Mouse (Mus musculus) right cerebral cortex, postnatal 14 days (tissue): Measurements from ENCODE around the gene Exoc4.
A peak's percentile ranks its signal among the peaks of the same experiment; 100 is the strongest.

ENCODE experiments used
- DNase-seq: peaks from one replicate; pipeline ENCODE4 v3.0.0; 2022

Exoc4 gene

DNA sequence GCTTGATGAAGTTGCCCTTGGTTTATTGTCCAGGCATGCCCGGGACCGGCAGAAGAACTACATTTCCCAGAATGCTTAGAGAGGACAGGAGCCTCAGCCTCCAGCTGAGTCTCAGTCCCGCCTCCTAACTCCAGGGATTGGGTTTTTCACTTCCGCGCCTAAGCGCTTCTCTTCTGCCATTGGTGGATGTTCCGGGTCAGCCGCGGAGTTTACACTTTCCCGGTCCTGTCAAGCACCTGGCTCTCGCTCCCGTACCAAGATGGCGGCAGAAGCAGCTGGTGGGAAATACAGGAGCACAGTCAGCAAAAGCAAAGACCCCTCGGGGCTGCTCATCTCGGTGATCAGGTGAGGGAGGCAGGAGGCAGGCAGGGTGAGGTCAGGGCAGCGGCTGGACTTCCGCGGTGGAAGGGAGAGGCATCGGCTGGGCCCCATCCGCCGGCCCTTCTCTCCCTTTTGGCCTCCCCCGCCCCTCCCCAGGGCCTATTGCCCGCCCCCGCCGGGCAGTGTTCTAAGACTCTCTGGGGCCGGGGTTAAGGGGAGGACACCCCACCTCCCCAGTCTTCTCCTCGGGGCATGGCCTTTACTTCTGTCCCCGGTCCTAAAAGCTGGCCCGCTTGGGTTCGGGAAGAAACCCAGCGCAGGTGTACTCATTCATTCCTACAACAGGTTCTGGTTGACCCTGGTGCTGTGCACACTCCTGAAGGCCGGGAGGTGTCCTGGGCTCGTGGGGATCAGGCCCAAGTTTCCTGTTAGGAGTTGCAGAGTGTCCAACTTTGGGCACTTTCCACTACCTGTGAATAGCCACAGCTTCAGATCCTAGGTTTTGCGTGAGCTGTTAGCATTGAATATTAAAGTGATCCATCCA is at the start of gene Exoc4:
TSS of gene Exoc4 (plus strand) at position 192 of the 865 bp plus-strand sequence.
- DNase-seq = peak; percentile 91

GRCm38 (mm10) chr6:33218780-33219179 is 30.1 kb upstream of the Exoc4 start:
- DNase-seq = no peak

DNA sequence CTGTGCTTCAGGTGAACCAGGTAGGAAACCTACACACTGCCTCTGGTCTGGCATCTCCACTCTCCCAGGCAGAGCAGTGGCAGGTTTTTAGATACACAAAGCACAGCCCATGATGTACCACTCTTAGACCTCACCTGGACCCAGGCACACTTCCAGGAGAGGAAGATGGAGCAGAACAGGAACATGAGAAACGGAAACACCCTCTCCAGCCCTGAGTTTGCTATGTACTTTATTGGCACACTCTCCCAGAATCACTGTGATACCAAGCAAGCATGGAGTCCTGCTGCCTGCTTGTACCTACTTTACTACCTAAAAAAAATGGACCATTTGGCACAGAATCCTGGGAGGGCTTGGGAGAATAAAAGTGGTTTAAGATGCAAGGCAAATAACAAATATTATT is 22.2 kb upstream of the Exoc4 start:
- no peak for DNase-seq

DNA sequence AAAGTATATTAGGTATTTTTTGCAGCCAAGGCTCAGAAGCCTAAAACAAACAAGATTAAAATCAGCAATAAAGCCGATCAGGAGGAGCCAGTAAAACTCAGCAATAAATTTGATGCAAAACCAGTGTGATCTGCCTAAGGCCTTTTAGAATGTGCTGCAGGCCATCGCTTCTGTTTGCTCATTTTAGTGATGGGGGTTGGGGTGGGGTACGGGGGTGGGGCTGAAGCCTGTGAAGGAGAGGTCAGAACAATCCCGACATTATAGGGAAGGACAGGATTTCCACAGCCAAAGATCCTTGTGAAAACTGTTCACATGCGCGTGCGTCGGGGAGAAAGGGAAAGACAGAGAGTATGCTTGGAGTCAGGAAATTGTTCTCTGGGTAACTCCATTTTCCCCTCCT is 21.5 kb upstream of the Exoc4 start:
- DNase-seq = no peak

DNA sequence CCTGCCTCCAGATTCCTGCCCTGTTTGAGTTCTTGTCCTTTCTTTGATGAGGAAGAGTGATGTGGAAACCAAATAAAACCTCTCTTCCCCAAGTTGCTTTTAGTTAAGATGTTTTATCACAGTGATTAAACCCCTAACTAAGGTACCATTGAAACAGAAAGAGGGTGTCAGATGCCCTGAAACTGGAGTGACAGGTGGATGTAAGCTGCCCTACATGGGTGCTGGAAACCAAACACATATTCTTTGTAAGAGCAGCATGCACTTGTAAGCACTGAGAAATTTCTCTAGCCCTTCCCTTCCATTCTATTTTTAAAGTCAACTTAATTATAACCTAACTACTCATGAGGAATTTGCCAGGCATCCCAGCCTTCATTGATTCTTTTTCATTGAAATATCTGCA is 7.6 kb upstream of the Exoc4 start:
- no peak for DNase-seq

GRCm38 (mm10) chr6:33244546-33244945 is 4.3 kb upstream of the Exoc4 start:
- DNase-seq = no peak

DNA sequence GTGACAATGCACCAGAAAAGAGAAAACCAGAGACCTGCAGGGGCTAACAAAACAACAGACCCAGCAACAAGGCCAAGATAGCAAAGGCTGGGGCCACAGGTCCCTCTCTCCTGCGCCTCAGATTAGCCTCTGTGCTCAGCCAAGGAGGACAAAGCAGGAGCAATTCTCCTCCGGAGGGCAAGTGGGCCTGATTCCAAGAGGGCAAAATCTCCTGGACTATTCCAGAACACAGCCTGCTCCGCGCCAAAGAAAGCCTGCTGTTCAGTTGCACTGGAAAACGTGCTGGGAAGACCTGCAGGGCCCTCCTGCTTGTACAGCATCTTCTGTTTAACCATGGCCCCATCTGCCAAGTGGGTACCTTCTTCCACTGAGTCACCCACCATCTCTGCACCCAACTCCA is 1.7 kb upstream of the Exoc4 start:
- DNase-seq = no peak

DNA sequence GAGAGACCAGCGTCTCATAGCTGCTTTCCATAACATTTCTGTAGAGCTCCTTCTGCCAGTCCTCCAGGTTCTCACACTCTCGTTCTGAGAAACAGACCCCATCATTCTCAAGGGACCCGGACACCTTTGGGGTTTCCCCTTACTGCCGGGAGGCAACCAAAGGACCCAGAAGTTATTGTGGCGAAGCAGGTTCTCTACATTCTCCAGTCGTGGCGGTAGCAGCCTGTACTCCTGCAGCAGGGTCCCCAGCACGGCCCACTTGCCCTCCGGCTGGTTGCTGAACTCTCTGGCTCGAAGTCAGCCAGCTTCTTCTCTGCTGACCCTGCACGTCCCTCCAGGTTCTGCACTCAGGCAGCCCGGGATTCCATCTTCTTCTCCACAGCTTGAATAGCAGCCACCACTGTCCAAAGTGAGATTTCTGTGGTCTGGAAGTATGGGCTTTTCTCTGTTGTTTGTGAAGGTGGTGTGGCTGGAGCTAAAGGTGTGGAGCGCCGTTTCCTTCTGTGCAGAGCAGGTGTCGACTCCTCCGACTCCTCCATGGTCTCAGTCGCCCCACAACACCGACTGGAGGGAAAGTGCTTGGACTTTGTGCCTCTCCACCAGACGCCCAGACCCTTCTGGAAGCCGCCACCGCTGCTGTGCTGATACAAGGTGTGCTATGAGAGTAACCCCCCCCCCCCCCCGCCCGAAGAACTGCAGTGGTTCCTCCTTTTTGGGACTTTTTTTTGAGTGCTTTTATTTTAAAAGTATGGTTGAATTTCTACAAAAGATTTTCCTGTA is 1.1 kb upstream of the Exoc4 start:
- no peak for DNase-seq

DNA sequence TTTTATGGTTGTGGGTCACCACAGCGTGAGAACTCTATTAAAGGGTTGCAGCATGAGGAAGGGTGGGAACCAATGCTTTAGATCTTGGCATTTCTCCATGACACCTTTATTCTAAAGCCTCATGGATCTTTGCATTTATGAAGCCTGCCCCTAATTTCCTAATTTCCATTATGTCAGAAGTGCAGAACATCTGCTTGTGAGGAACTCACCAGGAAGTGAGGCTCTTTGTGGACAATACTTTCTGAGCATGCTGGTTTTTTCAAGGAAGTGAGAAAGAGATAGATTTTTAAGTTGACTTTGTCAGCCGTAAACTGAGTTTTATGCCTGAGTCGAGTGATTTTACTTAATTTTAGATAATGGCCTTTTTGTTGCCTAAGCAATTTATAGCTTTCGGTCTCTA is 7.8 kb downstream of the Exoc4 start:
- DNase-seq = no peak

- DNase-seq = no peak
These were observed 8.3 kb downstream of the Exoc4 start for GRCm38 (mm10) chr6:33257076-33257789.

DNA sequence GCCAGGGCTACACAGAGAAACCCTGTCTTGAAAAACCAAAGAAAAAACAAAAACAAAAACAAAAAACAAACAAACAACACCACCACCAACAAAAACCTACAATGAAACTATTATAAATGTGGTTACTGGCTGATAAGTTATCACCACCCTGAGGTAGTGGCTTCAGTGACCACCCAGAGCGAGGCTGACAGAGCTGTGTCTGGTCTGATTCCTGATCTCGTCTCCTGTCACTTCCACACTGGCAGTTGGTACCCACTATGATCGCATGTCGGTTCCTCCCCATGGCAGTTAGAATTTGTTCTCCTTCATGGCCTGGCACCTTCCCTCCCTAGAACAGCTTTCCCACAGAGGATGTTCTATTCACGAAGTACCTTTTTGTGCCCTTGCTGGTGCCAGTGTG is 11.0 kb downstream of the Exoc4 start:
- DNase-seq = no peak

DNA sequence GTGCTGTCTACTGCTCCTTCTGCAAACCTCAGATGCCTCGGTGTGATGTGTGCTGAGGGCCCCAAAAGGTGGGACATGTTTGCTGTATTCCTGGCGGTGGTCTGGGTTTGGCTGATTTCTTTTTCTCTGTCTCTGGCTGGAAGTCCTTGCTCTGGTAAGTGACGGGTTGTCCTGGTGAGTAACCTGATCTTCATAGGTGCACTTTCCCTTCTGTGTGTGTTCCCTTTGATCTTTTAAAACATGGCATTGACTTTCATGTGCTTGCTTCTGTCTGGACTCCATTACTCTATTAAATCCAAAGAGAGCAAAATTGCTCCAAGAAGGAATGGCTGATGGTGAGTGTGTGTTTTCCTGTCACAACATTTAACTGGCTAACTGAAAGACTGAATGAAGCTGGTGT is 12.7 kb downstream of the Exoc4 start:
- no peak for DNase-seq

DNA sequence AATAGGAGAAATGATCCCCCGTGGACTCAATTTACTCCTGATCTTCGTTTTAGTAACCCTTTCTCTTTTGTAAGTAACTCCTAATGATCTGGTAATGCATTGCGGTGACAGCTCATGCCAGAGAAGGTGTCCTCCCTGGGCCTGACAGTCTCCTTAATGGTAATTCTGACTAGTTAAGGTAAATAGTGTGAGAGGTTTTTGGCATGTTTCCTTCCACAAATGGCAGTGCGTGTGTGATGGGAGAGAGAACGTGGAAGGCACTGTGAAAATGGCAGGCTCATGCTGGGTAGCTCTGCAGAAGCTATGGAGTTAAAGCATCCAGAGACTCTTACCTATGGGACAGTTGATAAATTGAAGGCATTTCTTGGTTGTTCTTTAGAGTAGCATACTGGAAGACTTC is 15.1 kb downstream of the Exoc4 start:
- DNase-seq = no peak

DNA sequence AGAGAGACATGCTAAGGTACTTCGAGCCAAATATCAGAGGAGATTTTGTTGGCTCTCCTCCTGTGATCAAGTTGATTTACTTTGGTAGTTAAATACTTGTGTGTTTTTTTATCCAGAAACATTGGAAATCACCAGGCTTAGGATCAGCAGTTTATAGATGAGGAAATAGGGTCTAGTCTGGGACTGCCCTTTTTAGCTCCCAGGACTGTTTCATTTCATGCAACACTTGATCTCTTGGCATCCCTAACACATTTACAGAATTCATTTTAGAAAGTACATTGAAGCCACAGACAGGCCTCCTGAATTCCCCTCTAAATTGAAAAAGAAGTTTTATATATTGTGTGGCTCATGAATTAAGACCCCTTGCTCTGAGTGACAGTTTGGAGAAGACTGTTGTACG is 15.5 kb downstream of the Exoc4 start:
- no peak for DNase-seq

- DNase-seq = no peak
These were observed 18.7 kb downstream of the Exoc4 start for GRCm38 (mm10) chr6:33267571-33267970.

DNA sequence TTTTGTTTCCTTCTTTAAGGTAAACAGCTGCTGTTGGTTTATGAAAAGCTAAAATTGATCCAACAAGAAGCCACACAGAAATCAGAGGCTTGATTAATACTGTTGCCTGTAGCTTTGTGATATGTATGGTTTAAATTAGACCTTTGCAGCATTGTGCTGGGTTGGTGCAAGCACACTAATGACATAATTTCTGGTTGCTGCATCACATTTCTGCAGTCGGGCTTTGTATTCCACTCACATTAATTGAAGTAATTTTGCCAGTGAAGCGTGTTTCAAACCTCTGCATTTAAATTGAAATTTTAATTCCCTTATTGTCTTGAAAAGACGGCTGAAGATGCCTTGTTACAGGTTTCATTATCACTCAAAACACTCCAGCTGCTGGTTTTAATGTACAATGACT is 34.6 kb downstream of the Exoc4 start:
- no peak for DNase-seq

GRCm38 (mm10) chr6:33283936-33284335 is 35.1 kb downstream of the Exoc4 start:
- DNase-seq = no peak

GRCm38 (mm10) chr6:33286376-33286775 is 37.5 kb downstream of the Exoc4 start:
- no peak for DNase-seq

GRCm38 (mm10) chr6:33294626-33295025 is 45.7 kb downstream of the Exoc4 start:
- no peak for DNase-seq

DNA sequence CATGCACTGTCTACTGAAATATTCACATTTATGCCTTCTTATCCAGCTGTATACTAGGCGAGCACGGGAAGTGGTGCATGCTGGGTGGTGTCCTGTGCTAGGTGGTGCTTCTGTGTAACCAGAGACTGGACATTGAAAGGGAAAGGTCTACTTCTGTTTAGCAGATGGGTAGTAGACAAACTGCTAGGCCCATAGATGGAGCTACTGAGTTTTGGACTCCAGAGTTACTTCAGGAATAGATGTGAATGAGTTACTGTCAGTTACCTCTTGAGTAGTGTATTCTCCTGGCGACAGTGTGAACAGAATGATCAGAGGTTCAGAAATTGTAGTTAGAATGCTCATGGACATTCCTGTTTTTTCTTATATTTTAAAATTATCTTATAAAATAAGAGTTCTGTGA is 48.7 kb downstream of the Exoc4 start:
- DNase-seq = no peak

- DNase-seq = no peak
These were observed 49.9 kb downstream of the Exoc4 start for GRCm38 (mm10) chr6:33298768-33299167.

GRCm38 (mm10) chr6:33305996-33306395 is 57.1 kb downstream of the Exoc4 start:
- DNase-seq = no peak

DNA sequence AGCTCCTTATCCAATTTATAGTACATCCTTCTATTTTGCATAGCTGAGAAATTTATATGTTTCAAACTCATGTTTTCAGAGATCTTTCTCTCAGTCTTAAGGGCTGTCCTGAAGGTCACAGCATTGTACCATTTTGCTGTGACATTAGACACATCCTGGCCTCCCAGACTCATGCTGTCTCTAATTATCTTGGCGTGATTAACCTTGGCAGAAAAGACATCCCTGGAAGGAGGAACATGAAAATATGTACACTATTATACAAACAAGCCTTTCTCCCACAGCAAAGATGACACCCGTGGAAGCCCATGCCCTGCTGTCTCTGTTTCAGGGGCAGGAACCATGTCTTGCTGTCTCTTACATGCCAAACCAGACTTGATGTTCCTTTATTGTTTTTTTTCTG is 59.8 kb downstream of the Exoc4 start:
- DNase-seq = no peak

- no peak for DNase-seq
These were observed 61.6 kb downstream of the Exoc4 start for GRCm38 (mm10) chr6:33310486-33310885.
